Mouse (Mus musculus): ENCODE data around the gene Gpr137. TPM values are rescaled to one million over a fixed set of nuclear protein-coding genes. Genes with fewer than 3 reads are reported as not detected.

The Gpr137 gene
- polyA plus RNA-seq, 1 experiment from 2014 or later: 18.2 TPM

GRCm38 (mm10) chr19:6932018-6932417 lies 10.3 kb downstream of the Gpr137 start:
- Histone ChIP-seq H3K27ac (ENCODE audit: low read depth, low read length) (no peak overlapping the region), H3K4me1 (replicated peaks; ENCODE audit: control insufficient read depth, insufficient read depth, low read length) (peaks cover under 1% of the 10 kb centered on the region; the same call in 1 of the 2 replicates), H3K9ac (ENCODE audit: low read depth, low read length) (no peak overlapping the region), H3K9me3 (ENCODE audit: control insufficient read depth, low read length) (no peaks in the 10 kb centered on the region), H3K27me3 (replicated peaks; ENCODE audit: control insufficient read depth, insufficient read depth, low read length) (peaks cover 89% of the 10 kb centered on the region), H3K36me3 (ENCODE audit: control insufficient read depth, insufficient read depth, low read length) (no peaks in the 10 kb centered on the region), H3K4me3 (ENCODE audit: low read depth, low read length) (no peak overlapping the region), H3K4me2 (no peak overlapping the region)
- WGBS: 54% methylated on average over 1 of the region's 1 CpGs
- DNase-seq (ENCODE audit: low spot score): no peak
- no peak for ATAC-seq (replicated peaks; ENCODE audit: low FRiP score)

DNA sequence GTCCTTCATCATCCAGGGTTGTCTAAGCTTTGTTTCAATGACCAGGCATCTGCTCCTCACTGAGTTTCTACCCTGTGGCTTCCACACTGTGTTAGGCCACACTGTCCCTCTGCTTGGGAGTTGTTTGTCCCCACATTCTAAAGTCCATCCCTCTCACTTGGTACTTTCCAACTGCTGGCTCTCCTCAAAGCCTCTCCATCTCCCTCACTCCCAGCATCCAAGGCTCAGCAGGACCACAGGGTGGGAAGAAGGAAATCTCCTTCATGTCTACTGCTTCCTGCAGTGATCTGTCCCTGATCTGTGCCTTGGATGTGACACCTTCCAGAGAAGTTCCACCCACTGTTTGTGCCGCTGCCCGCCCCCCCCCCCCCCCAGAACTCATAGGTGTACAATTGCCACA lies 11.3 kb downstream of the Gpr137 start:
- Histone ChIP-seq H3K4me2 (no peak overlapping the region), H3K27ac (ENCODE audit: low read depth, low read length) (no peak overlapping the region), H3K36me3 (ENCODE audit: control insufficient read depth, insufficient read depth, low read length) (no peaks in the 10 kb centered on the region), H3K9ac (ENCODE audit: low read depth, low read length) (no peak overlapping the region), H3K27me3 (replicated peaks; ENCODE audit: control insufficient read depth, insufficient read depth, low read length) (peaks cover 96% of the 10 kb centered on the region), H3K4me1 (replicated peaks; ENCODE audit: control insufficient read depth, insufficient read depth, low read length) (peaks cover 4% of the 10 kb centered on the region; the same call in 1 of the 2 replicates), H3K4me3 (ENCODE audit: low read depth, low read length) (no peak overlapping the region), H3K9me3 (ENCODE audit: control insufficient read depth, low read length) (no peaks in the 10 kb centered on the region)
- 0% methylated on average over 1 of the region's 2 CpGs for WGBS
- ATAC-seq (replicated peaks; ENCODE audit: low FRiP score) (no peak), DNase-seq (ENCODE audit: low spot score) (no peak)

- H3K4me2 ChIP-seq: no peak overlapping the region
- no peaks in the 10 kb centered on the region for H3K9me3 ChIP-seq (ENCODE audit: control insufficient read depth, low read length)
- no peak for ATAC-seq (replicated peaks; ENCODE audit: low FRiP score)
- no peaks in the 10 kb centered on the region for H3K36me3 ChIP-seq (ENCODE audit: control insufficient read depth, insufficient read depth, low read length)
- H3K4me1 ChIP-seq (replicated peaks; ENCODE audit: control insufficient read depth, insufficient read depth, low read length): peaks cover 16% of the 10 kb centered on the region
- no peak overlapping the region for H3K4me3 ChIP-seq (ENCODE audit: low read depth, low read length)
- no peak for DNase-seq (ENCODE audit: low spot score)
- 14% methylated on average over 9 of the region's 9 CpGs for WGBS
- no peak overlapping the region for H3K27ac ChIP-seq (ENCODE audit: low read depth, low read length)
- peaks cover 93% of the 10 kb centered on the region for H3K27me3 ChIP-seq (replicated peaks; ENCODE audit: control insufficient read depth, insufficient read depth, low read length)
- H3K9ac ChIP-seq (ENCODE audit: low read depth, low read length): no peak overlapping the region
These were observed 14.2 kb downstream of the Gpr137 start for GRCm38 (mm10) chr19:6928080-6928479.

DNA sequence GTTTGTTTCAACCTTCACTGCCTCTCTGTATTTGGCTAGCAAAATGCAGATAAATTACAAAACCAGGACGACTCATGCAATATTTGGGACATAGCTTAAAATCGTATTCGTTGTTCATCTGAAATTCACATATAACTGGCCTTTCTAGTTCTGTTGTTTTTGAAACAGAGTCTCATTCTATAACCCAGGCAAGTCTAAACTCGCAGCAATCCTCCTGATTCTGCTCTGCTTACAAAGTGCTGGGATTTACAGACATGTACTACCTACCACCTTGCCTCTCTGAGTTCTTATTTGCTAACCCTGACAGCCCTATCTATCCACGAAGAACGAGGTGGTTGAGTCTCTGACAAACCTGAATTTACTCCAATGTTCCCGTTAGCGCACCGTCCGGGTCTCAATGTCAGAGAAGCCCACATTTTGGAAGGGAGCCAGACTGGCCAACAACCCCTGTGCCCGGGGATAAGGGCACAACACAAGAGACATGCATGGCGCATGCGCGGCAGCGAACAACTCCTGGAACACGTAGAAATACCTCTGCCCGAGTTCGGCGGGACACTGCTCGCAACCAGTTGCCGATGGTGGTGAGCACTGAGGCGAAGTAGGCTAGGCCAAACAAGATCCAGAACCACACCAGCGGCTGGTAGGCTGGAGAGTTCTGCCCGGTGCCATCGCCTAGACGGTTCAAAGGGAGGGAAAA lies 15.6 kb downstream of the Gpr137 start:
- no peak for ATAC-seq (replicated peaks; ENCODE audit: low FRiP score)
- no peaks in the 10 kb centered on the region for H3K9me3 ChIP-seq (ENCODE audit: control insufficient read depth, low read length)
- peaks cover 82% of the 10 kb centered on the region for H3K27me3 ChIP-seq (replicated peaks; ENCODE audit: control insufficient read depth, insufficient read depth, low read length)
- WGBS: 11% methylated on average over 26 of the region's 26 CpGs
- peak overlapping the region; percentile 29; the same call in 1 of the 2 replicates for H3K4me3 ChIP-seq (ENCODE audit: low read depth, low read length)
- no peak overlapping the region for H3K27ac ChIP-seq (ENCODE audit: low read depth, low read length)
- peaks cover 25% of the 10 kb centered on the region for H3K4me1 ChIP-seq (replicated peaks; ENCODE audit: control insufficient read depth, insufficient read depth, low read length)
- no peaks in the 10 kb centered on the region for H3K36me3 ChIP-seq (ENCODE audit: control insufficient read depth, insufficient read depth, low read length)
- peak; percentile 42 for DNase-seq (ENCODE audit: low spot score)
- H3K4me2 ChIP-seq: peak overlapping the region; percentile 56
- no peak overlapping the region for H3K9ac ChIP-seq (ENCODE audit: low read depth, low read length)

DNA sequence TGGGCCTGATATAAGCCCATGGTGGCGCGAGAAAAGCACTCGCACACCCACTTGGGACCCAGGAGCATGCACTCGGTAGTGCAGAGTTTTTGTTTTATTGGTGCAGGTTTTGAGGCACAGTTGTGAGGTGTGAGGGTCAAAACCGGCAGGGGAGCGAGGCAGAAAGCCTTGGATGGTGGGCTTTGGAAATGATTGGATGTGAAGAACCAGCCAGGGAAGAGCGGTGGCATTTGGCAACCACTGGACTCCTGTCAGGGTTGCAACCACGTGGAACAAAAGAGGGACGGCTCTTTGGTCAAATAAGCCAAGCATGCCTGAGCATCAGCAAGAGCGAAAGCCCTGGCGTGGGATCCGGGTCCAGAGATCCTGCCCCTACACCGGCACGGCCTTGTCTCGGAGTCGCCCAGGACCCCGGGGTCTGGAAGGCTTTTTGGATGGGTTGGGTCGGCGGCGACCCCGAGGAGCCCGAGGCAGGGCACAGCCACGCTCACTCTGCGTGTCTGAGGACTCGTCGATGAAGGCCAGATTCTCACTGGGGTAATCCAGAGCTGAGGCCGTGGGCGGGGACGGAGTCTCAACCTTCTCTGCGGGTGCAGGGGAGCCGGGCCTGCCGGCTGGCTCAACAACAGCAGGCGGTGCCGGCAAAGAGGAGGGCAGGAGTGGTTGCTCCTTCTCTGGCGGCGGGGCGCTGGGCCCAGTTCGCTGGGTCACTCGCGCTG lies 16.5 kb downstream of the Gpr137 start:
- no peak overlapping the region for H3K27ac ChIP-seq (ENCODE audit: low read depth, low read length)
- DNase-seq (ENCODE audit: low spot score): peak; percentile 39
- H3K4me3 ChIP-seq (ENCODE audit: low read depth, low read length): peak overlapping the region; percentile 29
- H3K4me2 ChIP-seq: peak overlapping the region; percentile 53
- no peaks in the 10 kb centered on the region for H3K9me3 ChIP-seq (ENCODE audit: control insufficient read depth, low read length)
- no peak for ATAC-seq (replicated peaks; ENCODE audit: low FRiP score)
- 15% methylated on average over 39 of the region's 40 CpGs for WGBS
- H3K27me3 ChIP-seq (replicated peaks; ENCODE audit: control insufficient read depth, insufficient read depth, low read length): peaks cover 72% of the 10 kb centered on the region
- no peak overlapping the region for H3K9ac ChIP-seq (ENCODE audit: low read depth, low read length)
- H3K36me3 ChIP-seq (ENCODE audit: control insufficient read depth, insufficient read depth, low read length): no peaks in the 10 kb centered on the region
- H3K4me1 ChIP-seq (replicated peaks; ENCODE audit: control insufficient read depth, insufficient read depth, low read length): peaks cover 27% of the 10 kb centered on the region

- H3K9me3 ChIP-seq (ENCODE audit: control insufficient read depth, low read length): no peaks in the 10 kb centered on the region
- ATAC-seq (replicated peaks; ENCODE audit: low FRiP score) (no peak), DNase-seq (ENCODE audit: low spot score) (no peak)
- peak within 1 kb of the TSS; percentile 53 for H3K4me2 ChIP-seq
- H3K36me3 ChIP-seq (ENCODE audit: control insufficient read depth, insufficient read depth, low read length): no peaks in the 10 kb centered on the region
- H3K4me1 ChIP-seq (replicated peaks; ENCODE audit: control insufficient read depth, insufficient read depth, low read length): peaks cover 32% of the 10 kb centered on the region
- H3K9ac ChIP-seq (ENCODE audit: low read depth, low read length): peak within 1 kb of the TSS; percentile 10; the same call in 1 of the 2 replicates
- peaks cover 67% of the 10 kb centered on the region for H3K27me3 ChIP-seq (replicated peaks; ENCODE audit: control insufficient read depth, insufficient read depth, low read length)
- H3K27ac ChIP-seq (ENCODE audit: low read depth, low read length): no peak within 1 kb of the TSS
- WGBS: 5% methylated on average over 9 of the region's 9 CpGs
- peak within 1 kb of the TSS; percentile 29 for H3K4me3 ChIP-seq (ENCODE audit: low read depth, low read length)
These were observed 17.0 kb downstream of the Gpr137 start, which contains the start of gene Catsperz for GRCm38 (mm10) chr19:6925307-6925573. Gene Catsperz (minus strand): TSS chr19:6925380.

- Histone ChIP-seq H3K4me3 (ENCODE audit: low read depth, low read length) (peak overlapping the region; percentile 29), H3K36me3 (ENCODE audit: control insufficient read depth, insufficient read depth, low read length) (no peaks in the 10 kb centered on the region), H3K4me2 (peak overlapping the region; percentile 53), H3K4me1 (replicated peaks; ENCODE audit: control insufficient read depth, insufficient read depth, low read length) (peaks cover 36% of the 10 kb centered on the region), H3K9me3 (ENCODE audit: control insufficient read depth, low read length) (no peaks in the 10 kb centered on the region), H3K27me3 (replicated peaks; ENCODE audit: control insufficient read depth, insufficient read depth, low read length) (peaks cover 63% of the 10 kb centered on the region), H3K27ac (ENCODE audit: low read depth, low read length) (no peak overlapping the region), H3K9ac (ENCODE audit: low read depth, low read length) (peak overlapping the region; percentile 10; the same call in 1 of the 2 replicates)
- WGBS: 6% methylated on average over 39 of the region's 39 CpGs
- no peak for ATAC-seq (replicated peaks; ENCODE audit: low FRiP score)
- peak; percentile 76 for DNase-seq (ENCODE audit: low spot score)
These were observed 17.6 kb downstream of the Gpr137 start for GRCm38 (mm10) chr19:6924461-6925306.

DNA sequence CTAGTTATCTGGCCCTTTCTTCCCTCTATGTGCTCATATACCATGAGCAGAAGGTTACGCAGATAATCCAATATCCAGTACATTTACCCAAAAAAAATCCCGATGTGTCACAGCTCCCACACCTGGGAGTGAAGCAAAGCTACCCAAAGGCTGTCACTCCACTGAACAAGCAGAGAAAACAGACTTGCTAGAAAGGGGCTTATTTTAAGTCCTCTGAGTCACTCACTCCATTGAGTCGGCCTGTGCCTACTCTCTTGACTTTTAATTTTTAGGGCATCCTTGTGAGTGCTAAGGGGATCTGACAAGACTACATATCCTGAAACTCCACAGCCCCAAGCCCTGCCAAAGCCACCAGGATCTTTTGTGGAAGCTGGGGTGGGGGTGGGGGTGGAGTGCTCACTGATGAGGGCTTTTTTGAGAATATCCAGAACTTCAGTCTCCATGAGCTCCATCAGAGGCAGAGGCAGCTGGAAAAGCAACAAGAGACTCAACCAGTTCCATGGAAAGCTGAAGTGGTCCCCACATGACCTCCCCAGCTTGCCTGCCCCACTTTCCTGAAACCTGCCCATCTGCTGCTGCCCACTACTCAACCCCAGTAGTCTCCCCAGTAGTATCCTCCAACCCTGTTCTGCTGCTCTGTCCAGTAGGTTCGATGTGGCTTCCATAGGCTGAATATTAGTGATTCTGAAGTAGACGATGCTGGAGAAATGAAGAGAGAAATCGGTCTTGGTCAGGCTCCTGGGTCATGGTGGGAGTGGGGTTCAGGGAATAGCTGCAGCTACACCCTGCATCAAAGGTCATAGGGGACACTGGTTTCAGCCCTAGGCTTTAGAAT lies 19.2 kb downstream of the Gpr137 start:
- H3K27ac ChIP-seq (ENCODE audit: low read depth, low read length): no peak overlapping the region
- H3K4me2 ChIP-seq: peak overlapping the region; percentile 97
- H3K9me3 ChIP-seq (ENCODE audit: control insufficient read depth, low read length): no peaks in the 10 kb centered on the region
- H3K36me3 ChIP-seq (ENCODE audit: control insufficient read depth, insufficient read depth, low read length): peaks cover 5% of the 10 kb centered on the region; the same call in 1 of the 2 replicates
- ATAC-seq (replicated peaks; ENCODE audit: low FRiP score) (no peak), DNase-seq (ENCODE audit: low spot score) (no peak)
- H3K9ac ChIP-seq (ENCODE audit: low read depth, low read length): peak overlapping the region; percentile 34; the same call in 1 of the 2 replicates
- H3K4me1 ChIP-seq (replicated peaks; ENCODE audit: control insufficient read depth, insufficient read depth, low read length): peaks cover 38% of the 10 kb centered on the region
- H3K4me3 ChIP-seq (ENCODE audit: low read depth, low read length): peak overlapping the region; percentile 68; the same call in 1 of the 2 replicates
- H3K27me3 ChIP-seq (replicated peaks; ENCODE audit: control insufficient read depth, insufficient read depth, low read length): peaks cover 49% of the 10 kb centered on the region
- WGBS: 55% methylated on average over 6 of the region's 6 CpGs
